Mouse (Mus musculus): ENCODE results near the gene Dkk3. TPM values are rescaled to one million over a fixed set of nuclear protein-coding genes. Genes with fewer than 3 reads are reported as not detected.

Dkk3 gene
- polyA plus RNA-seq, 1 experiment, result 0.28 TPM

GRCm38 (mm10) chr7:112154445-112154844 is 4.4 kb downstream of the Dkk3 start:
- Histone ChIP-seq H3K4me3 (ENCODE audit: control insufficient read depth, low read depth, low read length) (no peak overlapping the region), H3K27me3 (ENCODE audit: control insufficient read depth, insufficient read depth, low read length) (no peaks in the 10 kb centered on the region; the same call in 1 of the 2 replicates), H3K4me1 (ENCODE audit: control insufficient read depth, insufficient read depth, low read length) (peaks cover 4% of the 10 kb centered on the region; the same call in 1 of the 2 replicates), H3K36me3 (ENCODE audit: control insufficient read depth, insufficient read depth, low read length) (no peaks in the 10 kb centered on the region), H3K27ac (ENCODE audit: control insufficient read depth, insufficient read depth, low read depth, low read length) (no peak overlapping the region)
- TF ChIP-seq POLR2A (IDR thresholded peaks at IDR 0.05; ENCODE audit: control insufficient read depth, low read depth, low read length), result no peak
- TF ChIP-seq CTCF (IDR thresholded peaks at IDR 0.05; ENCODE audit: control insufficient read depth, insufficient read depth, insufficient replicate concordance, low read depth, low read length), result no peak

GRCm38 (mm10) chr7:112149113-112149512 is 9.7 kb downstream of the Dkk3 start:
- Histone ChIP-seq H3K4me1 (ENCODE audit: control insufficient read depth, insufficient read depth, low read length) (no peaks in the 10 kb centered on the region), H3K27me3 (ENCODE audit: control insufficient read depth, insufficient read depth, low read length) (no peaks in the 10 kb centered on the region), H3K36me3 (ENCODE audit: control insufficient read depth, insufficient read depth, low read length) (no peaks in the 10 kb centered on the region), H3K4me3 (ENCODE audit: control insufficient read depth, low read depth, low read length) (no peak overlapping the region), H3K27ac (ENCODE audit: control insufficient read depth, insufficient read depth, low read depth, low read length) (no peak overlapping the region)
- TF ChIP-seq POLR2A (IDR thresholded peaks at IDR 0.05; ENCODE audit: control insufficient read depth, low read depth, low read length) (no peak), CTCF (IDR thresholded peaks at IDR 0.05; ENCODE audit: control insufficient read depth, insufficient read depth, insufficient replicate concordance, low read depth, low read length) (no peak)

GRCm38 (mm10) chr7:112147979-112148378 is 10.9 kb downstream of the Dkk3 start:
- H3K4me1 ChIP-seq (ENCODE audit: control insufficient read depth, insufficient read depth, low read length), result no peaks in the 10 kb centered on the region
- H3K27me3 ChIP-seq (ENCODE audit: control insufficient read depth, insufficient read depth, low read length), result no peaks in the 10 kb centered on the region
- H3K27ac ChIP-seq (ENCODE audit: control insufficient read depth, insufficient read depth, low read depth, low read length), result no peak overlapping the region
- TF ChIP-seq POLR2A (IDR thresholded peaks at IDR 0.05; ENCODE audit: control insufficient read depth, low read depth, low read length) (no peak), CTCF (IDR thresholded peaks at IDR 0.05; ENCODE audit: control insufficient read depth, insufficient read depth, insufficient replicate concordance, low read depth, low read length) (no peak)
- no peaks in the 10 kb centered on the region for H3K36me3 ChIP-seq (ENCODE audit: control insufficient read depth, insufficient read depth, low read length)
- H3K4me3 ChIP-seq (ENCODE audit: control insufficient read depth, low read depth, low read length), result no peak overlapping the region

- Histone ChIP-seq H3K4me1 (ENCODE audit: control insufficient read depth, insufficient read depth, low read length) (no peaks in the 10 kb centered on the region), H3K4me3 (ENCODE audit: control insufficient read depth, low read depth, low read length) (no peak overlapping the region), H3K27me3 (ENCODE audit: control insufficient read depth, insufficient read depth, low read length) (no peaks in the 10 kb centered on the region), H3K36me3 (ENCODE audit: control insufficient read depth, insufficient read depth, low read length) (no peaks in the 10 kb centered on the region), H3K27ac (ENCODE audit: control insufficient read depth, insufficient read depth, low read depth, low read length) (no peak overlapping the region)
- TF ChIP-seq CTCF (IDR thresholded peaks at IDR 0.05; ENCODE audit: control insufficient read depth, insufficient read depth, insufficient replicate concordance, low read depth, low read length), result no peak
- no peak for TF ChIP-seq POLR2A (IDR thresholded peaks at IDR 0.05; ENCODE audit: control insufficient read depth, low read depth, low read length)
These were observed 14.1 kb downstream of the Dkk3 start for GRCm38 (mm10) chr7:112144646-112145179.

GRCm38 (mm10) chr7:112143978-112144377 is 14.9 kb downstream of the Dkk3 start:
- Histone ChIP-seq H3K27ac (ENCODE audit: control insufficient read depth, insufficient read depth, low read depth, low read length) (no peak overlapping the region), H3K27me3 (ENCODE audit: control insufficient read depth, insufficient read depth, low read length) (no peaks in the 10 kb centered on the region), H3K36me3 (ENCODE audit: control insufficient read depth, insufficient read depth, low read length) (no peaks in the 10 kb centered on the region), H3K4me1 (ENCODE audit: control insufficient read depth, insufficient read depth, low read length) (no peaks in the 10 kb centered on the region), H3K4me3 (ENCODE audit: control insufficient read depth, low read depth, low read length) (no peak overlapping the region)
- no peak for TF ChIP-seq CTCF (IDR thresholded peaks at IDR 0.05; ENCODE audit: control insufficient read depth, insufficient read depth, insufficient replicate concordance, low read depth, low read length)
- no peak for TF ChIP-seq POLR2A (IDR thresholded peaks at IDR 0.05; ENCODE audit: control insufficient read depth, low read depth, low read length)

- TF ChIP-seq CTCF (IDR thresholded peaks at IDR 0.05; ENCODE audit: control insufficient read depth, insufficient read depth, insufficient replicate concordance, low read depth, low read length), result no peak
- no peak for TF ChIP-seq POLR2A (IDR thresholded peaks at IDR 0.05; ENCODE audit: control insufficient read depth, low read depth, low read length)
- H3K27ac ChIP-seq (ENCODE audit: control insufficient read depth, insufficient read depth, low read depth, low read length), result no peak overlapping the region
- no peaks in the 10 kb centered on the region for H3K36me3 ChIP-seq (ENCODE audit: control insufficient read depth, insufficient read depth, low read length)
- H3K27me3 ChIP-seq (ENCODE audit: control insufficient read depth, insufficient read depth, low read length), result no peaks in the 10 kb centered on the region
- no peak overlapping the region for H3K4me3 ChIP-seq (ENCODE audit: control insufficient read depth, low read depth, low read length)
- no peaks in the 10 kb centered on the region for H3K4me1 ChIP-seq (ENCODE audit: control insufficient read depth, insufficient read depth, low read length)
These were observed 15.8 kb downstream of the Dkk3 start for GRCm38 (mm10) chr7:112143090-112143500.

GRCm38 (mm10) chr7:112142616-112143015 is 16.2 kb downstream of the Dkk3 start:
- Histone ChIP-seq H3K4me3 (ENCODE audit: control insufficient read depth, low read depth, low read length) (no peak overlapping the region), H3K4me1 (ENCODE audit: control insufficient read depth, insufficient read depth, low read length) (no peaks in the 10 kb centered on the region), H3K27me3 (ENCODE audit: control insufficient read depth, insufficient read depth, low read length) (no peaks in the 10 kb centered on the region), H3K27ac (ENCODE audit: control insufficient read depth, insufficient read depth, low read depth, low read length) (no peak overlapping the region), H3K36me3 (ENCODE audit: control insufficient read depth, insufficient read depth, low read length) (no peaks in the 10 kb centered on the region)
- TF ChIP-seq CTCF (IDR thresholded peaks at IDR 0.05; ENCODE audit: control insufficient read depth, insufficient read depth, insufficient replicate concordance, low read depth, low read length), result no peak
- TF ChIP-seq POLR2A (IDR thresholded peaks at IDR 0.05; ENCODE audit: control insufficient read depth, low read depth, low read length), result no peak

All from testis, adult 2 months (tissue).